Mouse (Mus musculus) mouse trophoblast stem cell (cell line): Measurements from ENCODE around the gene Crabp2.

ENCODE experiments used
- in situ Hi-C, 2 experiments: fragments of 300-500 bp; cut with MseI, MboI; formaldehyde crosslinking; loops; 2 replicates in 1 of 2; 3 replicates in 1 of 2; pipeline ENCODE4 v1.15.1; 2025

Gene Crabp2

GRCm38 (mm10) chr3:87927452-87927851 lies 21.0 kb upstream of the Crabp2 start:
- in situ Hi-C loops: no loop called here

GRCm38 (mm10) chr3:87929341-87930077 lies 19.0 kb upstream of the Crabp2 start:
- in situ Hi-C loops: no loop called here

GRCm38 (mm10) chr3:87930078-87930795 lies 18.2 kb upstream of the Crabp2 start, which contains the start of the genes Isg20l2 and Rrnad1:
Isg20l2 (plus strand) TSS chr3:87930314.
Rrnad1 (minus strand) TSS chr3:87930717.
- in situ Hi-C loops: no loop called here

GRCm38 (mm10) chr3:87934026-87934425 lies 14.4 kb upstream of the Crabp2 start:
- in situ Hi-C loops: no loop called here

GRCm38 (mm10) chr3:87934501-87934900 lies 14.0 kb upstream of the Crabp2 start:
- in situ Hi-C loops: no loop called here

- in situ Hi-C loops: no loop called here
Observed at GRCm38 (mm10) chr3:87935201-87935600, 13.3 kb upstream of the Crabp2 start.

GRCm38 (mm10) chr3:87935776-87936175 lies 12.7 kb upstream of the Crabp2 start:
- in situ Hi-C loops: no loop called here

GRCm38 (mm10) chr3:87940611-87941010 lies 7.9 kb upstream of the Crabp2 start:
- in situ Hi-C loops: no loop called here

- in situ Hi-C loops: no loop called here
Observed at GRCm38 (mm10) chr3:87942471-87942870, 6.0 kb upstream of the Crabp2 start.

GRCm38 (mm10) chr3:87943586-87943985 lies 4.9 kb upstream of the Crabp2 start:
- in situ Hi-C loops: no loop called here

- in situ Hi-C loops: no loop called here
Observed at GRCm38 (mm10) chr3:87944838-87945600, 3.4 kb upstream of the Crabp2 start.

GRCm38 (mm10) chr3:87945781-87946540 lies 2.5 kb upstream of the Crabp2 start:
- in situ Hi-C loops: no loop called here

- in situ Hi-C loops: no loop called here
Observed at GRCm38 (mm10) chr3:87946541-87946860, 2.0 kb upstream of the Crabp2 start.

- in situ Hi-C loops: no loop called here
Observed at GRCm38 (mm10) chr3:87947056-87947810, 1.2 kb upstream of the Crabp2 start.

- in situ Hi-C loops: no loop called here
Observed at GRCm38 (mm10) chr3:87947811-87948199, 661 bp upstream of the Crabp2 start.

GRCm38 (mm10) chr3:87949266-87949954 lies 944 bp downstream of the Crabp2 start:
- in situ Hi-C loops: no loop called here

GRCm38 (mm10) chr3:87949955-87950515 lies 1.6 kb downstream of the Crabp2 start:
- in situ Hi-C loops: no loop called here

- in situ Hi-C loops: no loop called here
Observed at GRCm38 (mm10) chr3:87951946-87952345, 3.5 kb downstream of the Crabp2 start.

- in situ Hi-C loops: no loop called here
Observed at GRCm38 (mm10) chr3:87952440-87952839, 4.0 kb downstream of the Crabp2 start.

- in situ Hi-C loops: no loop called here
Observed at GRCm38 (mm10) chr3:87958056-87958455, 9.6 kb downstream of the Crabp2 start.
